Comparison of ENCODE assay signal across 8 mouse cellular contexts in genomic region chr4:135297931-135298546, GRCm38 (mm10). TPM values are rescaled to one million over a fixed set of nuclear protein-coding genes. Genes with fewer than 3 reads are reported as not detected.
DNase-seq lines count a peak whose midpoint lies in the region; ATAC-seq and TF ChIP-seq lines count a peak whose summit lies in the region.

No protein-coding gene starts in this region.

- H3K4me2 ChIP-seq in hindbrain, embryonic 11.5 days (replicated peaks; ENCODE audit: low read depth, low read length) = no peak overlapping the region

- no peak for TF ChIP-seq CTCF in testis, adult 2 months (IDR thresholded peaks at IDR 0.05; ENCODE audit: control insufficient read depth, insufficient read depth, insufficient replicate concordance, low read depth, low read length)
- no peak for TF ChIP-seq CTCF in embryonic fibroblast, embryonic 13.5 days (IDR thresholded peaks at IDR 0.05; ENCODE audit: borderline replicate concordance, insufficient read depth, low read length)
- TF ChIP-seq CTCF in olfactory bulb, adult 2 months (IDR thresholded peaks at IDR 0.05; ENCODE audit: insufficient read depth, low read depth, low read length) = no peak

- 77% methylated on average over 15 of the region's 15 CpGs for WGBS in hindbrain, embryonic 11.5 days
- 76% methylated on average over 15 of the region's 15 CpGs for WGBS in limb, embryonic 10.5 days
- WGBS in olfactory bulb, adult 2 months = 15% methylated on average over 14 of the region's 15 CpGs

- no peak overlapping the region for H3K9ac ChIP-seq in hindbrain, embryonic 11.5 days (ENCODE audit: low read depth, low read length)

- no peaks in the 10 kb centered on the region for H3K27me3 ChIP-seq in testis, adult 2 months (ENCODE audit: control insufficient read depth, insufficient read depth, low read length)
- no peaks in the 10 kb centered on the region for H3K27me3 ChIP-seq in hindbrain, embryonic 11.5 days (ENCODE audit: control insufficient read depth, insufficient read depth, low read length)
- H3K27me3 ChIP-seq in limb, embryonic 10.5 days (ENCODE audit: low read depth, poor library complexity, severe bottlenecking) = no peaks in the 10 kb centered on the region

- no peaks in the 10 kb centered on the region for H3K9me3 ChIP-seq in hindbrain, embryonic 11.5 days (ENCODE audit: control insufficient read depth, low read length)
- H3K9me3 ChIP-seq in limb, embryonic 10.5 days (replicated peaks) = no peaks in the 10 kb centered on the region

- ATAC-seq in hindbrain, embryonic 11.5 days (ENCODE audit: low FRiP score) = no peak

- H3K4me3 ChIP-seq in testis, adult 2 months (ENCODE audit: control insufficient read depth, low read depth, low read length) = peak overlapping the region; percentile 48
- no peak overlapping the region for H3K4me3 ChIP-seq in embryonic fibroblast, embryonic 13.5 days (ENCODE audit: insufficient read depth, low read length)
- H3K4me3 ChIP-seq in hindbrain, embryonic 11.5 days (ENCODE audit: low read depth, low read length) = no peak overlapping the region
- no peak overlapping the region for H3K4me3 ChIP-seq in limb, embryonic 10.5 days
- no peak overlapping the region for H3K4me3 ChIP-seq in olfactory bulb, adult 2 months (ENCODE audit: insufficient read depth, low read depth, low read length)

- no peak overlapping the region for H3K27ac ChIP-seq in testis, adult 2 months (ENCODE audit: control insufficient read depth, insufficient read depth, low read depth, low read length)
- peak overlapping the region; percentile 48 for H3K27ac ChIP-seq in embryonic fibroblast, embryonic 13.5 days (ENCODE audit: insufficient read depth, low read length)
- H3K27ac ChIP-seq in hindbrain, embryonic 11.5 days (ENCODE audit: low read depth, low read length) = 0 out of 2 replicates have a peak overlapping the region, but pooled peaks have one; percentile 4
- H3K27ac ChIP-seq in limb, embryonic 10.5 days = peak overlapping the region; percentile 32; the same call in 1 of the 2 replicates
- H3K27ac ChIP-seq in olfactory bulb, adult 2 months (ENCODE audit: insufficient read depth, low read depth, low read length) = peak overlapping the region; percentile 38

- peaks cover 10% of the 10 kb centered on the region for H3K4me1 ChIP-seq in testis, adult 2 months (ENCODE audit: control insufficient read depth, insufficient read depth, low read length)
- H3K4me1 ChIP-seq in embryonic fibroblast, embryonic 13.5 days (ENCODE audit: control insufficient read depth, insufficient read depth, low read length) = peaks cover 8% of the 10 kb centered on the region; the same call in 1 of the 2 replicates
- H3K4me1 ChIP-seq in hindbrain, embryonic 11.5 days (replicated peaks; ENCODE audit: control insufficient read depth, insufficient read depth, low read length) = no peaks in the 10 kb centered on the region
- H3K4me1 ChIP-seq in limb, embryonic 10.5 days = peaks cover 18% of the 10 kb centered on the region
- H3K4me1 ChIP-seq in olfactory bulb, adult 2 months (ENCODE audit: control insufficient read depth, insufficient read depth, low read length) = peaks cover 27% of the 10 kb centered on the region

- DNase-seq in testis, postnatal 14 days (ENCODE audit: low spot score) = no peak
- DNase-seq in hindbrain, embryonic 11.5 days (ENCODE audit: low spot score) = no peak
- no peak for DNase-seq in limb, embryonic 10.5 days (ENCODE audit: low spot score)
- DNase-seq in spleen, adult 12 weeks (ENCODE audit: low spot score) = no peak
- no peak for DNase-seq in kidney, postnatal 4 days

- H3K36me3 ChIP-seq in testis, adult 2 months (ENCODE audit: control insufficient read depth, insufficient read depth, low read length) = no peaks in the 10 kb centered on the region
- no peaks in the 10 kb centered on the region for H3K36me3 ChIP-seq in hindbrain, embryonic 11.5 days (ENCODE audit: control insufficient read depth, insufficient read depth, low read length)
- H3K36me3 ChIP-seq in limb, embryonic 10.5 days = no peaks in the 10 kb centered on the region

- TF ChIP-seq POLR2A in testis, adult 2 months (IDR thresholded peaks at IDR 0.05; ENCODE audit: control insufficient read depth, low read depth, low read length) = no peak; the same call in 1 of the 2 replicates
- no peak for TF ChIP-seq POLR2A in embryonic fibroblast, embryonic 13.5 days (IDR thresholded peaks at IDR 0.05; ENCODE audit: low read depth, low read length)
- no peak for TF ChIP-seq POLR2A in olfactory bulb, adult 2 months (IDR thresholded peaks at IDR 0.05; ENCODE audit: insufficient read depth, low read depth, low read length)

RNA-seq across cellular contexts. Expression of gene Clic4, which starts 25.4 kb away (rescaled TPM):
- 20.9 and 21.0 TPM in 2 replicates for polyA plus RNA-seq in testis, adult 2 months (2012; rRNA removed)
- polyA plus RNA-seq in embryonic fibroblast, embryonic 13.5 days (2011; ENCODE audit: insufficient read length, low read depth, missing spikeins) = 223 and 251 TPM in 2 replicates
- 109 and 147 TPM in 2 replicates for polyA plus RNA-seq in hindbrain, embryonic 11.5 days (2014; fragmentation: Nextera tagmentation; extraction: Ambion mirVana)
- polyA plus RNA-seq in limb, embryonic 10.5 days (2016; fragmentation: Nextera tagmentation; extraction: Ambion mirVana) = 208 and 220 TPM in 2 replicates
- not detected in 2 replicates for polyA plus RNA-seq in olfactory bulb, adult 2 months (2012; ENCODE audit: insufficient read depth, insufficient read length, low replicate concordance, missing spikeins)

RNA-seq across cellular contexts. Expression of gene Srrm1, which starts 55.1 kb away (rescaled TPM):
- polyA plus RNA-seq in testis, adult 2 months (2012; rRNA removed) = 23.5 and 25.7 TPM in 2 replicates
- polyA plus RNA-seq in embryonic fibroblast, embryonic 13.5 days (2011; ENCODE audit: insufficient read length, low read depth, missing spikeins) = 160 and 173 TPM in 2 replicates
- 220 and 289 TPM in 2 replicates for polyA plus RNA-seq in hindbrain, embryonic 11.5 days (2014; fragmentation: Nextera tagmentation; extraction: Ambion mirVana)
- 233 TPM in 2 replicates for polyA plus RNA-seq in limb, embryonic 10.5 days (2016; fragmentation: Nextera tagmentation; extraction: Ambion mirVana)
- polyA plus RNA-seq in olfactory bulb, adult 2 months (2012; ENCODE audit: insufficient read depth, insufficient read length, low replicate concordance, missing spikeins) = 281 and 545 TPM in 2 replicates
